Mouse (Mus musculus) brain, embryonic 14.5 days (tissue): ENCODE results near the gene Dazap1.

Source experiments
- CTCF ChIP-seq: fragments of 200-500 bp; IDR thresholded peaks from 2 replicates; pipeline ENCODE4 v1.5.1; 2012; ENCODE audit warnings: inconsistent platforms, mild to moderate bottlenecking, moderate library complexity, borderline replicate concordance; ENCODE audit not compliant: insufficient read depth, insufficient read length; ENCODE audit errors: extremely low read depth
- POLR2A ChIP-seq: fragments of 200-500 bp; IDR thresholded peaks from 2 replicates; pipeline ENCODE4 v1.6.1; 2012; ENCODE audit warnings: mild to moderate bottlenecking, inconsistent platforms, borderline replicate concordance; ENCODE audit not compliant: poor library complexity, insufficient read depth, insufficient read length, severe bottlenecking; ENCODE audit errors: extremely low read depth

DNA sequence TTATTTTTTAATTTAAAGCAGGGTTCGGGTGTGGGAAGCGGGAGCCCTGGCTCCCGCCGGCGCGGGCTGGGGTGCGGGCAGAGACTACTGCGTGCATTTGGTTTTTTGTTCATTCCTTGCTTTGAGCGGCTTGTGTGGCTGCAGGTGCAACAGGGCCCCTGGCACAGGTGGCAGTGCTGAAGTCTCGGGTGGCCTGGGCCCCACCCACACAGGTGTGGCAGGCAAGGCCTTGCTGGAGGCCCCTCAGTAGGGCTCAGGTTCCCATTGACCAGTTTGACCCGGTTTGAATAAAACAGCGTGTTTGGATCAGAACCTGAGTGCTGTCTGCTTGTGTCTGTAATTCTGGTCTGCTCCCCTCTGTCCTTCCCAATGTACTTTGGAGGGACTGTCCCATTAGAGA lies 26.8 kb downstream of the Dazap1 start:
- TF ChIP-seq POLR2A (no peak), CTCF (no peak)
